Mouse (Mus musculus): ENCODE results near the gene Blcap. TPM values are rescaled to one million over a fixed set of nuclear protein-coding genes. Genes with fewer than 3 reads are reported as not detected.

The Blcap gene
- polyA plus RNA-seq, 1 experiment from 2014 or later: 111 TPM

DNA sequence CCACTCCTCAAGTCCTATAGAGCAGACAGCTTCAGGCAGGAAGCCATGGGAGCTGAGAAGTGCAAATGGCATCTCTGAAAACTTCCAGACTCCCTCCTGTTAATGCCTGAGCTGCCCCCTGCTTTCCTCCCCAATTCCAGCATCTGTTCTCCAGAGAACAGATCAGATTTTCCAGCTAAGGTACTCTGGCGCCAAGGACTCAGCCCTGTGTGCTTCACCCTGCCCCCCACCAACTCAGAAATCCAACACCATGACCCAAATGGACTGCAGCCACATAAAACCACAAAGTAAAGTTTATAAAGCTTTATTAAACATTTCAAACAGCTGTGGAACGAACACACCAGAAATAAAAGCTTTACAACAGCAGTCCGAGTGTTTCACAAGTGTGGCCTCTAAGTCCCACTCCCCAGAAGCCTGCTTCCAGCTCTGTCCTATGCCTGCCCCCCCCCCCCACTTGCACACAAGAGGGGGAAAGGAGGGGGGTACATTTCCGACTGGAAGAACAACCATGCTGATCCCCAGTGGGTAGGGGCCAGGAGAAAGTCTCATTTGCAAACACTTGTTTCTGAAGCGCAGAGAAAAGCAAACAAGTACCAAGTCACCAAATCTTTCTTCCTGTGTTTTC, 14.9 kb downstream of the Blcap start:
- Histone ChIP-seq H3K4me1 (replicated peaks; ENCODE audit: control insufficient read depth, insufficient read depth, low read length) (no peaks in the 10 kb centered on the region; the same call in 1 of the 2 replicates), H3K9me3 (ENCODE audit: control insufficient read depth, low read length) (peaks cover 19% of the 10 kb centered on the region), H3K9ac (ENCODE audit: low read length) (no peak overlapping the region), H3K27me3 (ENCODE audit: control insufficient read depth, insufficient read depth, low read length) (no peaks in the 10 kb centered on the region), H3K36me3 (ENCODE audit: control insufficient read depth, insufficient read depth, low read length) (peaks cover 21% of the 10 kb centered on the region), H3K27ac (ENCODE audit: low read depth, low read length) (no peak overlapping the region), H3K4me3 (ENCODE audit: low read depth, low read length) (no peak overlapping the region), H3K4me2 (ENCODE audit: low read depth, low read length, severe bottlenecking) (no peak overlapping the region)
- 75% methylated on average over 5 of the region's 5 CpGs for WGBS
- DNase-seq (ENCODE audit: low spot score) (no peak), ATAC-seq (replicated peaks; ENCODE audit: low FRiP score) (no peak)

DNA sequence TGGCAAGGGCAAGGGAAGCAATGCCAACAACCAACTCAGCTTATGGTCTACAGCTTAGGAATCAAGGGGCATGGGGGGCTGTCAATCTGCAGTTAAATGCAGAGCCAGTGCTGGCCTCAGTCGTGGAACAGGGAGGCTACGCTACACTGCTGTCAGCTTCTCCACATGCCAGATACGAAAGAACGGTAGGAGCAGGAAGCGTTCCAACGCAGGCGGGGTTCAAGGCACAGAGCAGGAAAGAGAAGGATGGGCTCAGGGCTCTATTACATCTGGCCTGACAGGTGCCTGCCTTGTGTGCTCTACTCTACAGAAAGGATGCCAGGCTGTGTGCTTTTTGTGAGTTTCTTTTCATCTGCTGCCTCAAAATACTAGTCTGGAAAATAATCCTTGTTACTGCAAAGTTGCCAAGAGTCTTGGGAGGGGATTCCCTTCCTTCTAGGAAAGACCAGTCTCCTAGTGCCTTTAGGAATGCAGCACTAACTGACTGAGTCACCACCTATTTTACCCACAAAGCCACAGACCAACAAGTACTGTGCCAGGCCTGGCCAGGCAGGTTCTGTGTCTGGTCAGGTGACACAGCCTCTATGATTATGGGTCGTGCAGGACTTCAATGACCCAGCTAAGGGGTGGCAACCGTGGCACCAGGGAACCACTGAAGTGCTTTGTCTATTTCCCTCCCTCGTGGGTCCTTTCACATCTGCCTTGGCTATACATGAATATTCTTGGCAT, 18.8 kb downstream of the Blcap start:
- ATAC-seq (replicated peaks; ENCODE audit: low FRiP score) (no peak), DNase-seq (ENCODE audit: low spot score) (no peak)
- Histone ChIP-seq H3K27me3 (ENCODE audit: control insufficient read depth, insufficient read depth, low read length) (no peaks in the 10 kb centered on the region), H3K27ac (ENCODE audit: low read depth, low read length) (no peak overlapping the region), H3K9me3 (ENCODE audit: control insufficient read depth, low read length) (no peaks in the 10 kb centered on the region), H3K4me2 (ENCODE audit: low read depth, low read length, severe bottlenecking) (no peak overlapping the region), H3K4me1 (replicated peaks; ENCODE audit: control insufficient read depth, insufficient read depth, low read length) (no peaks in the 10 kb centered on the region), H3K9ac (ENCODE audit: low read length) (no peak overlapping the region), H3K36me3 (ENCODE audit: control insufficient read depth, insufficient read depth, low read length) (no peaks in the 10 kb centered on the region; the same call in 1 of the 2 replicates), H3K4me3 (ENCODE audit: low read depth, low read length) (no peak overlapping the region)
- WGBS: 88% methylated on average over 10 of the region's 10 CpGs

DNA sequence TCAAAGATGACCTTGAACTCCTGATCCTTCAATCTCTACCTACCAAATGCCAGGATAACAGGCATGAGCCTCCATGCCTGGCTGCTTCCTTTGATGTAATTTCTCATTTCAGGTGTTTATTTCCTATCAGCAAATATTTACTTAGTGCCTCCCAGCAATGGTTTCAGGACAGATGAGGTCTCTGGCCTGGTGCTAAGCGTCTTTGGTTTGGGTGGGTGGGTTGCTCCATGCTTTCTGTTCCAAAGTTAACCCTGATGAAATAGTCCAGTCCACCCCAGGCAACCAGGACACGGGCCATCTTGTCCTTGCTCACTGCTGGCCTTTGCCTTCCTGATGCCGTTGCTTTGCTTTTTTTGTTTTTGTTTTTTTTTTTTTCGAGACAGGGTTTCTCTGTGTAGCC, 20.8 kb downstream of the Blcap start:
- WGBS: 86% methylated on average over 4 of the region's 4 CpGs
- no peaks in the 10 kb centered on the region; the same call in 1 of the 2 replicates for H3K36me3 ChIP-seq (ENCODE audit: control insufficient read depth, insufficient read depth, low read length)
- ATAC-seq (replicated peaks; ENCODE audit: low FRiP score) (no peak), DNase-seq (ENCODE audit: low spot score) (no peak)
- no peaks in the 10 kb centered on the region for H3K9me3 ChIP-seq (ENCODE audit: control insufficient read depth, low read length)
- H3K4me3 ChIP-seq (ENCODE audit: low read depth, low read length): no peak overlapping the region
- no peak overlapping the region for H3K4me2 ChIP-seq (ENCODE audit: low read depth, low read length, severe bottlenecking)
- no peak overlapping the region for H3K9ac ChIP-seq (ENCODE audit: low read length)
- H3K27me3 ChIP-seq (ENCODE audit: control insufficient read depth, insufficient read depth, low read length): no peaks in the 10 kb centered on the region
- H3K4me1 ChIP-seq (replicated peaks; ENCODE audit: control insufficient read depth, insufficient read depth, low read length): peaks cover 12% of the 10 kb centered on the region; the same call in 1 of the 2 replicates
- no peak overlapping the region for H3K27ac ChIP-seq (ENCODE audit: low read depth, low read length)

DNA sequence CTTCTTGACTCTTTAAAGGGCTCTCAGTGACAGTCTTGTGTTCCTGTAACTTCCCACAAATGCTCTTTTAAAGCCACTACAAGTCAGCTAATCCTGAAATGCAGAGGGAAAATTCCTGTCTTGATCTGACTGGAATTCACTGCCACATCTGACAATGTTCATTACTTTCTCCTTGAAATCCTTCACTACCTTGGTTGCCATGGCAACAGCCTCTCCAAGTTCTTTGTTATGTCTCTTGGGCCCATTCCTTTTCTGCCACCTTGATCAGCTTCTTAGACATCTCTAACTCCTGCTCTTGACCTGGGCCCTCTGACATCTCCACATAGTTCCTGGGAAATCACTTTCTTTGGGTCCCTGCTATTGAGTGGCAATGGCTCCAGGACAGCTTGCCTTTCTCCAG, 24.4 kb downstream of the Blcap start:
- Histone ChIP-seq H3K27ac (ENCODE audit: low read depth, low read length) (no peak overlapping the region), H3K36me3 (ENCODE audit: control insufficient read depth, insufficient read depth, low read length) (no peaks in the 10 kb centered on the region), H3K4me3 (ENCODE audit: low read depth, low read length) (no peak overlapping the region), H3K9ac (ENCODE audit: low read length) (no peak overlapping the region), H3K4me1 (replicated peaks; ENCODE audit: control insufficient read depth, insufficient read depth, low read length) (peaks cover 33% of the 10 kb centered on the region), H3K9me3 (ENCODE audit: control insufficient read depth, low read length) (no peaks in the 10 kb centered on the region), H3K27me3 (ENCODE audit: control insufficient read depth, insufficient read depth, low read length) (no peaks in the 10 kb centered on the region), H3K4me2 (ENCODE audit: low read depth, low read length, severe bottlenecking) (no peak overlapping the region)
- DNase-seq (ENCODE audit: low spot score): no peak
- ATAC-seq (replicated peaks; ENCODE audit: low FRiP score): no peak

DNA sequence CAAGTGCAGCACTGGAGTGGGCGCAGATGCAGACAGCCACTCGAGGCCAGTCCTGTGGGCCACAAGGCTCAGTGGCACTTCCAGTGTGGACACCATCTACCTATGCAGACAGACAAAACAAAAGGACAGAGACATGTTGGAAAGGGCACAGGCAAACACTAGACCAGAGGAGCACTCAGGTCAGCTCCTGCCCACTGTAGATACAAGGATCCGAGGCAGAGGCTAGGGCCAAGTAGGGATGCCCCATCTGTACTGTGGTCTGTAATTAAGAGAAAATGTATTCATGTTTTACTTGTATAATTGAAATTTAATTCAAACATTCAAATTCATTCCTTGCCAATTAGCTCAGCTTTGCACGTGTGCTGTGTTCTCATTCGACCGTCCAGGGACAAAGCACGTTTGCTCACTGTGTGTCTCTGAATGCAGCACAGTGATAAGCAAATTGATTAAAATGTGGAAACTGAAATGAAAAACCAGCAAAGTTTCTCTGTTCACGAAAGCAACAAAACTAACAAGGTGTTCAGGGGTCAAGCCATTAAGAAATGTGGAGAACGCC, 26.7 kb downstream of the Blcap start:
- peak overlapping the region; percentile 2; the same call in 1 of the 2 replicates for H3K4me2 ChIP-seq (ENCODE audit: low read depth, low read length, severe bottlenecking)
- 43% methylated on average over 9 of the region's 9 CpGs for WGBS
- no peak overlapping the region for H3K9ac ChIP-seq (ENCODE audit: low read length)
- no peaks in the 10 kb centered on the region for H3K9me3 ChIP-seq (ENCODE audit: control insufficient read depth, low read length)
- no peak for ATAC-seq (replicated peaks; ENCODE audit: low FRiP score)
- no peaks in the 10 kb centered on the region for H3K36me3 ChIP-seq (ENCODE audit: control insufficient read depth, insufficient read depth, low read length)
- no peaks in the 10 kb centered on the region for H3K27me3 ChIP-seq (ENCODE audit: control insufficient read depth, insufficient read depth, low read length)
- no peak overlapping the region for H3K4me3 ChIP-seq (ENCODE audit: low read depth, low read length)
- no peak for DNase-seq (ENCODE audit: low spot score)
- peak overlapping the region; percentile 19; the same call in 1 of the 2 replicates for H3K27ac ChIP-seq (ENCODE audit: low read depth, low read length)
- H3K4me1 ChIP-seq (replicated peaks; ENCODE audit: control insufficient read depth, insufficient read depth, low read length): peaks cover 48% of the 10 kb centered on the region

DNA sequence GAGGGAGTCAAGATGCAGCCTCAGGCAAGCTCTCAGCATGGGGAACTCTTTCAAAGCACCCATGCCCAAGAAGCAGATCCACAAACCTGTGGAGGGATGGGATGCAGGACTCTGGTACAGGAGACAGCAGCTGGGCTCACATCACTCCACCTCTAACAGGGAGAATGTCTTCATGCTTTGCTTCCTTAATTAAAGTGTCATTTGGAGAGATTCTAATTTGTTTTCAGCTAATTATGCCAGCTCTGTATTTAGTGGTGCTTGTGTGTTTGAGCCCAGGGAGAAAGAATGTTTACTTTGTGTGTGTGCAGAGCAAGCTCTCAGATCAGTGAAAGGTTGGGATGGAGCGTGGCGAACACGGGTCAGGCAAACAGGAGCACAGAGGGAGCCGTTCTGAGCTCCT, 28.7 kb downstream of the Blcap start:
- Histone ChIP-seq H3K9me3 (ENCODE audit: control insufficient read depth, low read length) (no peaks in the 10 kb centered on the region), H3K27ac (ENCODE audit: low read depth, low read length) (peak overlapping the region; percentile 89), H3K4me1 (replicated peaks; ENCODE audit: control insufficient read depth, insufficient read depth, low read length) (peaks cover 49% of the 10 kb centered on the region), H3K27me3 (ENCODE audit: control insufficient read depth, insufficient read depth, low read length) (peaks cover 3% of the 10 kb centered on the region; the same call in 1 of the 2 replicates), H3K36me3 (ENCODE audit: control insufficient read depth, insufficient read depth, low read length) (no peaks in the 10 kb centered on the region), H3K4me3 (ENCODE audit: low read depth, low read length) (no peak overlapping the region), H3K4me2 (ENCODE audit: low read depth, low read length, severe bottlenecking) (no peak overlapping the region), H3K9ac (ENCODE audit: low read length) (peak overlapping the region; percentile 21; the same call in 1 of the 2 replicates)
- WGBS: 33% methylated on average over 4 of the region's 4 CpGs
- DNase-seq (ENCODE audit: low spot score) (no peak), ATAC-seq (replicated peaks; ENCODE audit: low FRiP score) (no peak)

DNA sequence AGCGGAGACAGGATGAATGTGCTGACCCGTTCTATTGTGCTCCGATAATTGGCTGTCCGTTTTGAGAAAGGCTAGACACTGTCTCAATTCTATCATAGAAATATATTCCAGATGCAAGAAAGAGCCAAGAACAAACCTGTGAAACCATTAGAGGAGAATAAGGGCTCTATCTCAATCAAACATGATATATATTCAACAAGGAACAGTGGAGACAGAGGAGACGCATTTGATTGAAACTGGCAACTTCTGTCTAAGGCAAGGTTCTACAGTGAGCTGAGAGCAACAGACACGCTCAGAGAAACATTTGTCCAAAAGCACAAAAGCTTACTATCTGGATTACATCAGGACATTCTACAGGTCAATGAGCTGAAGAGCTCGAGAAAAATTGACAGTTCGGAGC, 29.4 kb downstream of the Blcap start:
- no peak overlapping the region for H3K4me3 ChIP-seq (ENCODE audit: low read depth, low read length)
- H3K27ac ChIP-seq (ENCODE audit: low read depth, low read length): peak overlapping the region; percentile 89
- H3K27me3 ChIP-seq (ENCODE audit: control insufficient read depth, insufficient read depth, low read length): peaks cover 3% of the 10 kb centered on the region; the same call in 1 of the 2 replicates
- H3K4me1 ChIP-seq (replicated peaks; ENCODE audit: control insufficient read depth, insufficient read depth, low read length): peaks cover 53% of the 10 kb centered on the region
- peak overlapping the region; percentile 29; the same call in 1 of the 2 replicates for H3K4me2 ChIP-seq (ENCODE audit: low read depth, low read length, severe bottlenecking)
- H3K9me3 ChIP-seq (ENCODE audit: control insufficient read depth, low read length): no peaks in the 10 kb centered on the region
- DNase-seq (ENCODE audit: low spot score) (no peak), ATAC-seq (replicated peaks; ENCODE audit: low FRiP score) (no peak)
- peak overlapping the region; percentile 50; the same call in 1 of the 2 replicates for H3K9ac ChIP-seq (ENCODE audit: low read length)
- no peaks in the 10 kb centered on the region for H3K36me3 ChIP-seq (ENCODE audit: control insufficient read depth, insufficient read depth, low read length)
- 23% methylated on average over 8 of the region's 8 CpGs for WGBS

DNA sequence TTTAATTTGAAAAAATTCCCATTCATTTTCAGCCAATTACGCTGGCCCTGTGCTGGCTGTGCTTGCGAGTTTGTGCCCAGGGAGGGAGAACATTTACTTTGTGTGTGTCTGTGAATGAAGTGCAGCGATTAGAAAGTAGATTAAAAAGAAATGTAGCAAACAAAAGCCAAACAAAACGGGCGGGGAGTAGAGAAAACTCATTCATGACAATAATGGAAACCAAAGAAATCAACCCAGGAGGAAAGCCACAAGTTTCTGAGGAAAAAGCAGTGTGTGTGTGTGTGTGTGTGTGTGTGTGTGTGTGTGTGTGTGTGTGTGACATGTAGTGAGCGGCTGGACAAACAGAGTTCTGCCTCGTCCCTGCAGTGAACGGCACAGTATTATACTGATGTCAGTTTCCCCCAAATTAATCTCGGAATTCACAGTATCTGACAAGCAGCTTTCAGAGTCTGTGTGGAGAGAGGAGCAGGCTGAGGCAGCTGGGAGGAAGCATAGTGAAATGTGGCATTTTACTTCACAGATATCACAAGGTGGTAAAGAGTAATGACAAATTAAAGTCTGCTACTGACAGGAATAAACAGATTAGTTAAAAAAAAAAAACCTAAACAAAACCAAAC, 30.0 kb downstream of the Blcap start:
- H3K9ac ChIP-seq (ENCODE audit: low read length): peak overlapping the region; percentile 50; the same call in 1 of the 2 replicates
- H3K27me3 ChIP-seq (ENCODE audit: control insufficient read depth, insufficient read depth, low read length): peaks cover 3% of the 10 kb centered on the region; the same call in 1 of the 2 replicates
- peak overlapping the region; percentile 89 for H3K27ac ChIP-seq (ENCODE audit: low read depth, low read length)
- ATAC-seq (replicated peaks; ENCODE audit: low FRiP score) (peak; percentile 24; the same call in 1 of the 2 replicates), DNase-seq (ENCODE audit: low spot score) (no peak)
- no peaks in the 10 kb centered on the region for H3K9me3 ChIP-seq (ENCODE audit: control insufficient read depth, low read length)
- no peak overlapping the region for H3K4me3 ChIP-seq (ENCODE audit: low read depth, low read length)
- peaks cover 55% of the 10 kb centered on the region for H3K4me1 ChIP-seq (replicated peaks; ENCODE audit: control insufficient read depth, insufficient read depth, low read length)
- WGBS: 15% methylated on average over 9 of the region's 9 CpGs
- H3K4me2 ChIP-seq (ENCODE audit: low read depth, low read length, severe bottlenecking): peak overlapping the region; percentile 29; the same call in 1 of the 2 replicates
- no peaks in the 10 kb centered on the region for H3K36me3 ChIP-seq (ENCODE audit: control insufficient read depth, insufficient read depth, low read length)
